Mouse (Mus musculus): ENCODE data around the gene Mad2l1bp. TPM values are rescaled to one million over a fixed set of nuclear protein-coding genes. Genes with fewer than 3 reads are reported as not detected.
A peak's percentile ranks its signal among the peaks of the same experiment; 100 is the strongest.

Mad2l1bp gene
- polyA plus RNA-seq, 1 experiment from 2014 or later: 36.4 TPM

- Histone ChIP-seq H3K4me1 (peaks cover 7% of the 10 kb centered on the region; the same call in 1 of the 2 replicates), H3K4me2 (replicated peaks) (no peak overlapping the region), H3K27me3 (no peaks in the 10 kb centered on the region), H3K9me3 (no peaks in the 10 kb centered on the region), H3K27ac (no peak overlapping the region), H3K4me3 (no peak overlapping the region), H3K36me3 (peaks cover 89% of the 10 kb centered on the region), H3K9ac (no peak overlapping the region)
- no peak for ATAC-seq (ENCODE audit: low FRiP score, low read depth)
- WGBS: 92% methylated on average over 4 of the region's 4 CpGs
Measured at GRCm38 (mm10) chr17:46122791-46123190, 30.6 kb downstream of the Mad2l1bp start.

GRCm38 (mm10) chr17:46119641-46120040 lies 33.7 kb downstream of the Mad2l1bp start:
- peaks cover 38% of the 10 kb centered on the region for H3K4me1 ChIP-seq
- H3K4me2 ChIP-seq (replicated peaks): no peak overlapping the region
- no peak overlapping the region for H3K27ac ChIP-seq
- peaks cover 58% of the 10 kb centered on the region for H3K36me3 ChIP-seq
- H3K9ac ChIP-seq: no peak overlapping the region
- H3K4me3 ChIP-seq: no peak overlapping the region
- ATAC-seq (ENCODE audit: low FRiP score, low read depth): no peak
- H3K27me3 ChIP-seq: no peaks in the 10 kb centered on the region
- 79% methylated on average over 10 of the region's 10 CpGs for WGBS
- no peaks in the 10 kb centered on the region for H3K9me3 ChIP-seq

- no peak overlapping the region for H3K27ac ChIP-seq
- ATAC-seq (ENCODE audit: low FRiP score, low read depth): no peak
- 55% methylated on average over 4 of the region's 4 CpGs for WGBS
- peaks cover 51% of the 10 kb centered on the region for H3K36me3 ChIP-seq
- H3K4me2 ChIP-seq (replicated peaks): no peak overlapping the region
- no peak overlapping the region for H3K9ac ChIP-seq
- no peaks in the 10 kb centered on the region for H3K27me3 ChIP-seq
- peaks cover 45% of the 10 kb centered on the region for H3K4me1 ChIP-seq
- H3K4me3 ChIP-seq: no peak overlapping the region
- H3K9me3 ChIP-seq: no peaks in the 10 kb centered on the region
Measured at GRCm38 (mm10) chr17:46118423-46118850, 34.9 kb downstream of the Mad2l1bp start.

GRCm38 (mm10) chr17:46117623-46118422 lies 35.5 kb downstream of the Mad2l1bp start:
- no peak overlapping the region for H3K4me2 ChIP-seq (replicated peaks)
- ATAC-seq (ENCODE audit: low FRiP score, low read depth): no peak
- H3K9me3 ChIP-seq: no peaks in the 10 kb centered on the region
- peak overlapping the region; percentile 27; the same call in 1 of the 2 replicates for H3K9ac ChIP-seq
- 26% methylated on average over 13 of the region's 13 CpGs for WGBS
- no peak overlapping the region for H3K4me3 ChIP-seq
- H3K4me1 ChIP-seq: peaks cover 45% of the 10 kb centered on the region
- peaks cover 48% of the 10 kb centered on the region for H3K36me3 ChIP-seq
- H3K27me3 ChIP-seq: no peaks in the 10 kb centered on the region
- H3K27ac ChIP-seq: no peak overlapping the region

GRCm38 (mm10) chr17:46116881-46117280 lies 36.5 kb downstream of the Mad2l1bp start:
- no peak overlapping the region for H3K27ac ChIP-seq
- H3K4me2 ChIP-seq (replicated peaks): no peak overlapping the region
- 79% methylated on average over 3 of the region's 3 CpGs for WGBS
- H3K9ac ChIP-seq: peak overlapping the region; percentile 45; the same call in 1 of the 2 replicates
- no peaks in the 10 kb centered on the region for H3K9me3 ChIP-seq
- H3K27me3 ChIP-seq: no peaks in the 10 kb centered on the region
- H3K4me3 ChIP-seq: no peak overlapping the region
- peaks cover 49% of the 10 kb centered on the region for H3K4me1 ChIP-seq
- H3K36me3 ChIP-seq: peaks cover 38% of the 10 kb centered on the region
- ATAC-seq (ENCODE audit: low FRiP score, low read depth): no peak

- Histone ChIP-seq H3K4me1 (peaks cover 55% of the 10 kb centered on the region), H3K4me3 (no peak overlapping the region), H3K27me3 (no peaks in the 10 kb centered on the region), H3K9me3 (no peaks in the 10 kb centered on the region), H3K36me3 (peaks cover 36% of the 10 kb centered on the region), H3K27ac (0 out of 2 replicates have a peak overlapping the region, but pooled peaks have one; percentile 16), H3K9ac (no peak overlapping the region), H3K4me2 (replicated peaks) (0 out of 2 replicates have a peak overlapping the region, but pooled peaks have one; percentile 1)
- no peak for ATAC-seq (ENCODE audit: low FRiP score, low read depth)
- WGBS: 43% methylated on average over 11 of the region's 11 CpGs
Measured at GRCm38 (mm10) chr17:46116138-46116537, 37.2 kb downstream of the Mad2l1bp start.

- Histone ChIP-seq H3K27ac (peak overlapping the region; percentile 16; the same call in 1 of the 2 replicates), H3K36me3 (peaks cover 34% of the 10 kb centered on the region), H3K4me1 (peaks cover 55% of the 10 kb centered on the region), H3K4me2 (replicated peaks) (no peak overlapping the region), H3K9me3 (no peaks in the 10 kb centered on the region), H3K27me3 (no peaks in the 10 kb centered on the region), H3K4me3 (no peak overlapping the region), H3K9ac (peak overlapping the region; percentile 25; the same call in 1 of the 2 replicates)
- WGBS: 30% methylated on average over 2 of the region's 2 CpGs
- no peak for ATAC-seq (ENCODE audit: low FRiP score, low read depth)
Measured at GRCm38 (mm10) chr17:46115489-46115888, 37.9 kb downstream of the Mad2l1bp start.

- Histone ChIP-seq H3K9me3 (no peaks in the 10 kb centered on the region), H3K9ac (peak within 1 kb of the TSS; percentile 86), H3K27ac (peak within 1 kb of the TSS; percentile 55), H3K4me1 (peaks cover 28% of the 10 kb centered on the region), H3K4me3 (peak within 1 kb of the TSS; percentile 85), H3K27me3 (peaks cover 4% of the 10 kb centered on the region), H3K4me2 (replicated peaks) (peak within 1 kb of the TSS; percentile 88), H3K36me3 (peaks cover 8% of the 10 kb centered on the region; the same call in 1 of the 2 replicates)
- ATAC-seq (ENCODE audit: low FRiP score, low read depth): peak; percentile 91
- WGBS: 5% methylated on average over 38 of the region's 38 CpGs
Measured at GRCm38 (mm10) chr17:46110402-46111289, 42.7 kb downstream of the Mad2l1bp start, which contains the start of gene Mrps18a. TSS of gene Mrps18a (plus strand) at chr17:46110986.

GRCm38 (mm10) chr17:46108286-46108685 lies 45.1 kb downstream of the Mad2l1bp start:
- WGBS: 83% methylated on average over 4 of the region's 4 CpGs

GRCm38 (mm10) chr17:46104487-46104886 lies 48.9 kb downstream of the Mad2l1bp start:
- 0 out of 2 replicates have a peak overlapping the region, but pooled peaks have one; percentile 9 for H3K9ac ChIP-seq

More at GRCm38 (mm10) chr17:46108286-46108685, 45.1 kb downstream of the Mad2l1bp start:
- no peak overlapping the region for H3K4me3 ChIP-seq
- no peak overlapping the region for H3K9ac ChIP-seq
- H3K27me3 ChIP-seq: peaks cover 4% of the 10 kb centered on the region
- no peak overlapping the region for H3K4me2 ChIP-seq (replicated peaks)
- no peak for ATAC-seq (ENCODE audit: low FRiP score, low read depth)
- H3K36me3 ChIP-seq: peaks cover 2% of the 10 kb centered on the region; the same call in 1 of the 2 replicates
- H3K9me3 ChIP-seq: no peaks in the 10 kb centered on the region
- peaks cover 21% of the 10 kb centered on the region for H3K4me1 ChIP-seq
- no peak overlapping the region for H3K27ac ChIP-seq

GRCm38 (mm10) chr17:46102608-46103159 lies 50.7 kb downstream of the Mad2l1bp start:
- Histone ChIP-seq H3K4me1 (peaks cover 12% of the 10 kb centered on the region), H3K4me2 (replicated peaks) (no peak overlapping the region), H3K9me3 (no peaks in the 10 kb centered on the region), H3K9ac (no peak overlapping the region), H3K36me3 (no peaks in the 10 kb centered on the region), H3K4me3 (no peak overlapping the region), H3K27me3 (no peaks in the 10 kb centered on the region), H3K27ac (no peak overlapping the region)
- no peak for ATAC-seq (ENCODE audit: low FRiP score, low read depth)
- 65% methylated on average over 8 of the region's 8 CpGs for WGBS

More at GRCm38 (mm10) chr17:46104487-46104886, 48.9 kb downstream of the Mad2l1bp start:
- H3K9me3 ChIP-seq: no peaks in the 10 kb centered on the region
- ATAC-seq (ENCODE audit: low FRiP score, low read depth): peak; percentile 91
- peaks cover 3% of the 10 kb centered on the region for H3K27me3 ChIP-seq
- peak overlapping the region; percentile 17 for H3K4me2 ChIP-seq (replicated peaks)
- peaks cover 12% of the 10 kb centered on the region for H3K4me1 ChIP-seq
- H3K27ac ChIP-seq: 0 out of 2 replicates have a peak overlapping the region, but pooled peaks have one; percentile 12
- no peaks in the 10 kb centered on the region for H3K36me3 ChIP-seq
- WGBS: 14% methylated on average over 12 of the region's 12 CpGs
- no peak overlapping the region for H3K4me3 ChIP-seq
